Mouse (Mus musculus) cerebral cortex, adult 2 months (tissue): Measurements from ENCODE around the gene Cand2.

Experiments
- WGBS: fragments of 180-500 bp; shearing (Covaris S2); methylation state at CpG from one replicate; pipeline ENCODE4 v1.1.7; 2018; 5-methylcytosine and 5-hydroxymethylcytosine counted together

Cand2 gene

GRCm38 (mm10) chr6:115773966-115774413 is 348 bp upstream of the Cand2 start:
- WGBS: 2% methylated on average over 14 of the region's 14 CpGs

DNA sequence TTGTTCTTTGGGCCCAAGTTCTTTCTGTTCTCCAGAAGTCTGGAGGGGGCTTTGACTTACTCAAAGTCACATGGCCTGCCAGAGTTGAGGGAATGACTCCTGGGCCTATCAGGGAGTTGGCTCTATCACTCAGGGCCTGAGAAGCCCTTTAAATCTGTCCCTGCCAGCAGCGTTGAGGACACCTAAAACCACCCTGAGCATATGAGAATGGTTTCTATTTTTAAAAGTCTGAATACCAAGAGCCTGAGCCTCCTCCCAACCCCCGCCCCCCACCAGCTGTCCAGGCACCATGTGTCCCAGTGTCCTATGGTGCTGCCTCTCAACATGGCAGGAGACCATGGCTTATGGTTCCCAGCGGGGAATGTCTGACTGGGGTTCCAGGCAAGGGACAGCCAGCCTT is 1.5 kb downstream of the Cand2 start:
- 62% methylated on average over 3 of the region's 3 CpGs for WGBS

GRCm38 (mm10) chr6:115776363-115776762 is 2.0 kb downstream of the Cand2 start:
- 62% methylated on average over 9 of the region's 9 CpGs for WGBS

DNA sequence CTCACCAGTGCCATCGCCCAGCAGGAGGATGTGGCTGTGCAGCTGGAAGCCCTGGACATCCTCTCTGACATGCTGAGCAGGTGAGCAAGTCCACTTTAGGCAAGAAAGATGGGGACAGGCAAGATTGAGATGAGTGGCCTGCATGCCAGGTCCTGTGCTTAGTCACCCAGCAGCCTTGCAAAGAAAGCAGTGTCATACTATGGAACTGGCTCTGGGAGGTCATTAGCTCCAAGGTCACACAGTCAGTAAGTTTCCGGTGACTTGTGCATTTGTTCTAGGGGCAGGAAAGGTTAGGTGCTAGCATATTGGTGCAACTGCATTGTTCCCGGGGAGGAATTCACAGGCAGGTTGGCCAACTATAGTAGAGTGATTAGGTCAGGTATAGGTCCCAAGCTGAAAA is 8.4 kb downstream of the Cand2 start:
- whole genome bisulfite sequencing: 95% methylated on average over 3 of the region's 3 CpGs

DNA sequence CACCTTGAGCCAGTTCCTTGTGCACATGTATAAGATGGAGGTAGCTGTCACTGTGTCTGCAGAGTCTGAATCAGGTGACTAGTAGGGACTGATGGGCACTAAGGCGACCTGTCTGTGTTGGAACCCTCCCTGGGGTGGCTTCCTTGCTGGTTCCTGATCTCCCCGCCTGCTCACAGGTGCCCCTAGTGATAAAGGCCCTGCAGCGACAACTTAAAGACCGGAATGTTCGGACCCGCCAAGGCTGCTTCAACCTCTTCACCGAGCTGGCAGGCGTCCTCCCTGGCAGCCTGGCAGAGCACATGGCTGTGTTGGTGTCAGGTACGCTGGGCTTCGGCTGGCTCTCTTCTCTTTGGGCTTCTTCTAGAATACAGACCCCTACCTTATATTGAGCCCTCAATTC is 16.7 kb downstream of the Cand2 start:
- 88% methylated on average over 10 of the region's 10 CpGs for WGBS

DNA sequence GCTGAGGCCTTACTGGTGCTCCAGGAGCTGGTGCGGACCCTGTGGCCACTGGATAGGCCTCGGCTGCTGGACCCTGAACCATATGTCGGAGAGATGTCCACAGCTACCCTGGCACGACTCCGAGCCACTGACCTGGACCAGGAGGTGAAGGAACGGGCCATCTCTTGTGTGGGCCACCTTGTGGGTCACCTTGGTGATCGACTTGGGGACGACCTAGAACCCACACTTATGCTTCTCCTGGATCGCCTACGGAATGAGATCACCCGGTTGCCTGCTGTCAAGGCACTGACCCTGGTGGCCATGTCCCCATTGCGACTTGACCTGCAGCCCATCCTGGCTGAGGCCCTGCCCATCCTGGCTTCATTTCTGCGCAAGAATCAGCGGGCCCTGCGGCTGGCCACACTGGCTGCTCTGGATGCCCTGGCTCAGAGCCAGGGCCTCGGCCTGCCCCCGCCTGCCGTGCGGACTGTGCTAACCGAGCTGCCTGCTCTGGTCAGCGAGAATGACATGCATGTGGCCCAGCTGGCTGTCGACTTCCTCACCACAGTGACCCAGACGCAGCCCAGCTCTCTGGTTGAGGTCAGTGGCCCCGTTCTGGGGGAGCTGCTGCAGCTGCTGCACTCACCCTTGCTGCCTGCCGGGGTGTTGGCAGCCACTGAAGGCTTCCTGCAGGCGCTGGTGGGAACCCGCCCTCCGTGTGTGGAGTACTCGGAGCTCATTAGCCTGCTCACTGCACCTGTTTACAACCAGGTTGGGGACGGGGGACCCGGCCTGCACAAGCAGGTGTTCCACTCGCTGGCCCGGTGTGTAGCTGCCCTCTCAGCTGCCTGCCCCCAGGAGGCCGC is 17.7 kb downstream of the Cand2 start:
- 72% methylated on average over 34 of the region's 34 CpGs for WGBS

GRCm38 (mm10) chr6:115792691-115793215 is 18.4 kb downstream of the Cand2 start:
- WGBS: 67% methylated on average over 21 of the region's 21 CpGs

- 97% methylated on average over 3 of the region's 3 CpGs for WGBS
These were observed 27.5 kb downstream of the Cand2 start for GRCm38 (mm10) chr6:115801811-115802210.

DNA sequence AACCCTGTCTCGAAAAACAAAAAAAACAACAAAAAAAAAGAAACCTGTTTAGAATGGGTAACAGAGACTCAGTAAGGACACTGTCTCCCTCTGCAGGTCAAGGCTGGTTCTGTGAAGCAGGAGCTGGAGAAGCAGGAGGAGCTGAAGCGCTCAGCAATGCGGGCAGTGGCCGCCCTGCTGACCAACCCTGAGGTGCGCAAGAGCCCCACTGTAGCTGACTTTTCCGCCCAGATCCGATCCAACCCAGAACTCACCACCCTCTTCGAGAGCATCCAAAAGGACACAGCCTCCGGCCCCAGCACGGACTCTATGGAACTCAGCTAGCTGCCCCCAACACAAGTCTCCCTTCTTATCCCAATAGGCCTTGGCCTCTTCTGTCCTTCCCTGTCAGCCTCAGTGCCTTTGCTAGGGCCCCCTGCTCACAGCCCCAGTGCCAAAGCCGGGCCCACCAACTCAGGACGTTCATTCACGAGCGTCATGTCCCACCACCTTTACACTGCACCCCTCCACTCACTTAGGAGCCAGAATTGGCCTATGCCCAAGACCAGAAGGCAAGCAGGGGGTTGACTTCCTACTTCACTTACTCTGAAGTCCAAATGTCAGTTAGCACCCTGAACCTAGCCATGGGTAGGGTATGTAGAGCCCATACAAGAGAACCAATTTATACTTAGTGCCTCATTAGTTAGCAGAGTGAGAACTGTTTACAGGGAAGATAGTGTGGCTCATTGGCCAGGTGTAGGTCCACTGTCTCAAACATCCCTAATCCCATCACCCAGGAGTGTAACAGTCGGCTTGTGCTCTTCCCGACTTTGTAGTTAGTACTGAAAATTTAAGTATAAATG is 29.4 kb downstream of the Cand2 start:
- 43% methylated on average over 16 of the region's 16 CpGs for WGBS

GRCm38 (mm10) chr6:115804432-115805192 is 30.3 kb downstream of the Cand2 start:
- WGBS: 63% methylated on average over 10 of the region's 10 CpGs

GRCm38 (mm10) chr6:115807464-115808195 is 33.3 kb downstream of the Cand2 start:
- 5% methylated on average over 15 of the region's 15 CpGs for WGBS

DNA sequence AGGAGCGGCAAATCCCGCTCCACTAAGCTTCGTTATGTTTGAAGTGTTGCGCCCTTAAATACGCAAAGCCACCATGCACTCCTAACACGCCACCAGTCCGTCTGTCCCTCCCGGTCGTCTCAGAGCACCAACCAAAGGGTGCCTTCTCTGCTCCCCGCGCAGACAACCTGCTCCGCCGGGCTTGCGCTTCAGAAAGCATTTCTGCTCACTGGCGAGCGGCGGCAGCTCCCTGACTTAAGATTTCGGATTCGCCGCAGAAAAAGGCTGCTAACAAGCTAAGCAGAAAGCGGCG is 33.8 kb downstream of the Cand2 start:
- 0% methylated on average over 22 of the region's 22 CpGs for WGBS

DNA sequence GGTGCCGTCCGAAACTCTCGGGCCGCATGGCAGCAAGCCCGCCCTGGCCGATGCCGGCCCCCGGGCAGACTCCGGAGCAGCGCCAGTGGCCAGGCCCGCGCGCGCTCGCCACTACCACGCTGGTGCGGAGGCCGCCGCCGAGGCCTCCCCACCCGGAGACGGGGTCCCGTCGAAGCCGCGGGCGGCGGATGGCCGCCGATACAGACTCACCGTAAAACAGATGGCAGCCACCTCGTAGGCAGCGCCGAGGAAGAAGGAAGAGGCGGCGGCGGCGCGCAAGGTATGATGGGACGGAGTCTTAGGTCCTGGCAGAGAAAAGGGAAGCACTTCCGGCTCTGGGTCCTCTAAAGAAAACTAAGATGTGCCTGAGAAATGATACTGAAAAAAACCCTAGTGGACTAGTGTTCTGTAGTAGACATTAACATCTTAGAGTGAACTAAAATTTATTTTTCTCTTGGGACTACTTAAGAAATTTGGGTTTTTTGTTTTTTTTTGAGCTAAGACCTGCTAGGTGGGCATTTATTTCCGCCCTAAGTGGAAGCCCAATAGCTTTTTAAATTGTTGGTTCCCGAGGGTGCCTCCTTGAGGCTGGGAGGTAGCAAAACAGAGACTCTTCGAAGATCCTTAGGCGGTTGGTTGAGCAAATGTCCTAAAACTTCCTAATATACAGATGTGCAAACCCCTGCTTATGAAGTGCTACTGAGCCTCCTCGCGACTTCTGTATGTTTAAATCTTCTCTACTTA is 34.3 kb downstream of the Cand2 start, which contains the start of gene Rpl32:
TSS of gene Rpl32 (minus strand) at position 260 of the 744 bp plus-strand sequence.
- under 1% methylated on average over 47 of the region's 47 CpGs for WGBS

GRCm38 (mm10) chr6:115811606-115812005 is 37.3 kb downstream of the Cand2 start:
- 72% methylated on average over 8 of the region's 8 CpGs for WGBS

GRCm38 (mm10) chr6:115814104-115814503 is 39.8 kb downstream of the Cand2 start:
- WGBS: 37% methylated on average over 4 of the region's 4 CpGs

GRCm38 (mm10) chr6:115815041-115815440 is 40.7 kb downstream of the Cand2 start:
- WGBS: 70% methylated on average over 4 of the region's 4 CpGs

GRCm38 (mm10) chr6:115818129-115818528 is 43.8 kb downstream of the Cand2 start:
- WGBS: 72% methylated on average over 2 of the region's 2 CpGs

DNA sequence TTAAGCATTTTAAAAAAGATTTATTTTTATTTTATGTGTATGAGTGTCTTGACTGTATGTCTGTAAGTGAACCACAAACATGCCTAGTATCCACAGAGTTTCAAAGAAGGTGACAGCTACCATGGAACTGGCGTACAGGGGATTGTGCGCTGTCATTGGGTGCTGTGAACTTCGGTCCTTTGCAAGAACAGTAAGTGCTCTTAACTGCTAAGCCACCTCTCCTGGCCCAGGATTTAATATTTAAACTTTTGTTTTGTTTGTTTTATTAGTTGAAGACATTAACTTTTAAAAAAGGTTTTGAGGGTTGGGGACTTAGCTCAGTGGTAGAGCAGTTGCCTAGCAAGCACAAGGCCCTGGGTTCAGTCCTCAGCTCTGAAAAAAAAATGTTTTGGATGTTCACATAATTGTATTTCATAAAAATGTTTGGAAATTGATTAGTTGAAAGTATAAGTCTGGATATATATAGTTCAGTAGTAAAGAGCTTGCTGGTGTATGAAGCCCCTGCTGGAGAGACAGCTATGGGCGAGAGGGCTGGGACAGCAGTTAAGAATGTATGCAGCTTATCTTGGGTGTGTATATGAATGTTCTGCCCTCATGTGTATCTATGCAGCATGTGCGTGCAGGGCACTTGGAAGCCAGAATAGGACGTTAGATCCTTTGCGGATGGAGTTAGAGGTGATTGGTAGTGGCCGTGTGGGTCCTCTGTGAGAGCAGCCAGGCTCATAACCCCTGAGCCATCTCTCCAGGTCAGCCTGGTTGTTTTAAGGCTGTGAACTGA is 47.1 kb downstream of the Cand2 start:
- 90% methylated on average over 8 of the region's 8 CpGs for WGBS

DNA sequence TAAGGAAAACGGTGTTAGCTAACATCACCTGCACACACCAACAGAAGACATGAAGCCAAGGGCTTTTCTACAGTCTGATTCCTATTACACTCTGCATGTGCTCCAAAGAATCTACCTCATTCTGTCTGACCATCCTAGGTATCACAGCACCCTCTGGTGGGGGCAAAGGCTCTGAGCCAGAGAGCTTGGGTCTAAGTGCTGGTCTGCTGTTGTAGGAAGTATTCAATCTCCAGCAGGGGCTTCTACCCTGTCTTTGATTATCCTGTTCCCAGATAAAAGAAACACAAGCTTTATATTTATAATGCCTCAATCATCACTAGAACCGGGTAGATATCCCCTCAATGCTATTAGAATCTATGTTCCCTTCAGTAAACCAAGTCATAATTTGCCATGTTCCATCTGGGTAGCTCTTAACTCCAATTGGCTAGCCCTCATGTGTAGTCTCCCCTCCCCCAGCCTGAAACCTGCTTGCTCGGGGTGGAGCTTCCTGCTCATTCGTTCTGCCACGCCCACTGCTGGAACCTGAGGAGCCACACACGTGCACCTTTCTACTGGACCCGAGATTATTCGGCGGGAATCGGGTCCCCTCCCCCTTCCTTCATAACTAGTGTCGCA is 49.6 kb downstream of the Cand2 start:
- 10% methylated on average over 6 of the region's 11 CpGs for WGBS
